ENCODE assay signal across 27 mouse cellular contexts in genomic region chr5:102465372-102465771, GRCm38 (mm10). TPM values are rescaled to one million over a fixed set of nuclear protein-coding genes. Genes with fewer than 3 reads are reported as not detected.
DNase-seq lines count a peak whose midpoint lies in the region; ATAC-seq and TF ChIP-seq lines count a peak whose summit lies in the region.
"Had no signal": no experiment of that assay in that cellular context is flagged by ENCODE, and none has a peak within 500 bp of the region (broad histone marks: within the 10 kb centered on the region; RNA-seq: fewer than 3 reads in every experiment).

No protein-coding gene starts in this region.

- no peak overlapping the region for H3K9ac ChIP-seq in intestine, embryonic 15.5 days
- H3K9ac ChIP-seq in intestine, embryonic 16.5 days (ENCODE audit: low read depth, low read length): no peak overlapping the region
- no peak overlapping the region for H3K9ac ChIP-seq in liver, postnatal 0 days (replicated peaks)
- H3K9ac ChIP-seq in stomach, embryonic 15.5 days: no peak overlapping the region
- H3K9ac ChIP-seq: forebrain, embryonic 13.5 days; heart, embryonic 12.5 days; heart, embryonic 15.5 days; hindbrain, embryonic 15.5 days had no signal

- TF ChIP-seq CTCF in liver, postnatal 0 days (IDR thresholded peaks at IDR 0.05; ENCODE audit: low read depth): no peak

- H3K27me3 ChIP-seq in intestine, embryonic 15.5 days (replicated peaks): no peaks in the 10 kb centered on the region
- H3K27me3 ChIP-seq in intestine, embryonic 16.5 days (replicated peaks; ENCODE audit: control insufficient read depth, insufficient read depth, low read length): no peaks in the 10 kb centered on the region
- H3K27me3 ChIP-seq in liver, postnatal 0 days (ENCODE audit: insufficient read depth, low read length): no peaks in the 10 kb centered on the region
- H3K27me3 ChIP-seq in stomach, embryonic 15.5 days (replicated peaks): no peaks in the 10 kb centered on the region
- H3K27me3 ChIP-seq in midbrain, embryonic 10.5 days (ENCODE audit: low read depth, poor library complexity, severe bottlenecking): no peaks in the 10 kb centered on the region
- H3K27me3 ChIP-seq: CH12.LX; forebrain, embryonic 13.5 days; heart, embryonic 12.5 days; heart, embryonic 15.5 days; hindbrain, embryonic 15.5 days had no signal

- 62% methylated on average over 2 of the region's 2 CpGs for WGBS in intestine, embryonic 15.5 days
- 59% methylated on average over 2 of the region's 2 CpGs for WGBS in intestine, embryonic 16.5 days
- 39% methylated on average over 2 of the region's 2 CpGs for WGBS in liver, postnatal 0 days (ENCODE audit: insufficient replicate concordance)
- WGBS in stomach, embryonic 15.5 days: 62% methylated on average over 2 of the region's 2 CpGs
- WGBS in midbrain, embryonic 10.5 days: 97% methylated on average over 2 of the region's 2 CpGs

- H3K9me3 ChIP-seq in intestine, embryonic 15.5 days: no peaks in the 10 kb centered on the region
- H3K9me3 ChIP-seq in intestine, embryonic 16.5 days (ENCODE audit: control insufficient read depth, low read length): no peaks in the 10 kb centered on the region
- no peaks in the 10 kb centered on the region for H3K9me3 ChIP-seq in liver, postnatal 0 days (ENCODE audit: low read length)
- no peaks in the 10 kb centered on the region for H3K9me3 ChIP-seq in stomach, embryonic 15.5 days
- H3K9me3 ChIP-seq in midbrain, embryonic 10.5 days (replicated peaks): no peaks in the 10 kb centered on the region
- H3K9me3 ChIP-seq: forebrain, embryonic 10.5 days; forebrain, embryonic 13.5 days; heart, embryonic 12.5 days; heart, embryonic 15.5 days; hindbrain, embryonic 15.5 days had no signal

- no peak overlapping the region for H3K4me3 ChIP-seq in intestine, embryonic 15.5 days (replicated peaks)
- no peak overlapping the region for H3K4me3 ChIP-seq in intestine, embryonic 16.5 days (ENCODE audit: low read length)
- no peak overlapping the region for H3K4me3 ChIP-seq in liver, postnatal 0 days (ENCODE audit: low read depth, low read length)
- no peak overlapping the region for H3K4me3 ChIP-seq in stomach, embryonic 15.5 days (replicated peaks)
- no peak overlapping the region for H3K4me3 ChIP-seq in midbrain, embryonic 10.5 days
- H3K4me3 ChIP-seq: forebrain, embryonic 10.5 days; forebrain, embryonic 13.5 days; gastrocnemius, adult 2 months; heart, embryonic 12.5 days; heart, embryonic 15.5 days; hindbrain, embryonic 15.5 days had no signal

- no peak for TF ChIP-seq EP300 in liver, postnatal 0 days (IDR thresholded peaks at IDR 0.05; ENCODE audit: low read depth)

- no peak overlapping the region for H3K27ac ChIP-seq in intestine, embryonic 15.5 days
- no peak overlapping the region for H3K27ac ChIP-seq in intestine, embryonic 16.5 days (ENCODE audit: low read length)
- no peak overlapping the region for H3K27ac ChIP-seq in liver, postnatal 0 days (ENCODE audit: low read depth)
- H3K27ac ChIP-seq in stomach, embryonic 15.5 days: peak overlapping the region; percentile 45; the same call in 1 of the 2 replicates
- H3K27ac ChIP-seq in midbrain, embryonic 10.5 days (replicated peaks): no peak overlapping the region
- H3K27ac ChIP-seq: forebrain, embryonic 10.5 days; forebrain, embryonic 13.5 days; gastrocnemius, adult 2 months; heart, embryonic 15.5 days; hindbrain, embryonic 15.5 days had no signal

- peak; percentile 15; the same call in 1 of the 2 replicates for ATAC-seq in intestine, embryonic 15.5 days
- no peak for ATAC-seq in intestine, embryonic 16.5 days
- peak; percentile 67 for ATAC-seq in liver, postnatal 0 days
- ATAC-seq in stomach, embryonic 15.5 days (ENCODE audit: insufficient read depth, low FRiP score, low read depth): peak; percentile 87
- ATAC-seq: forebrain, embryonic 13.5 days; forebrain, embryonic 16.5 days; Patski had no signal

- H3K4me2 ChIP-seq in intestine, embryonic 15.5 days (replicated peaks): no peak overlapping the region
- no peak overlapping the region for H3K4me2 ChIP-seq in intestine, embryonic 16.5 days (ENCODE audit: low read depth, low read length)
- H3K4me2 ChIP-seq in liver, postnatal 0 days (ENCODE audit: low read depth, low read length): no peak overlapping the region
- no peak overlapping the region for H3K4me2 ChIP-seq in stomach, embryonic 15.5 days
- H3K4me2 ChIP-seq: forebrain, embryonic 13.5 days; heart, embryonic 12.5 days; heart, embryonic 15.5 days; hindbrain, embryonic 15.5 days had no signal

- H3K36me3 ChIP-seq in intestine, embryonic 15.5 days: no peaks in the 10 kb centered on the region
- H3K36me3 ChIP-seq in intestine, embryonic 16.5 days (ENCODE audit: control insufficient read depth, insufficient read depth, low read length): no peaks in the 10 kb centered on the region
- H3K36me3 ChIP-seq in liver, postnatal 0 days (replicated peaks; ENCODE audit: insufficient read depth, low read length): no peaks in the 10 kb centered on the region
- H3K36me3 ChIP-seq in stomach, embryonic 15.5 days: no peaks in the 10 kb centered on the region
- no peaks in the 10 kb centered on the region for H3K36me3 ChIP-seq in midbrain, embryonic 10.5 days
- H3K36me3 ChIP-seq: forebrain, embryonic 10.5 days; G1E; heart, embryonic 12.5 days; heart, embryonic 15.5 days; hindbrain, embryonic 15.5 days had no signal

- DNase-seq in liver, postnatal 0 days: no peak
- DNase-seq in liver: no peak
- DNase-seq in urinary bladder, postnatal 36 days (ENCODE audit: low spot score in 2 of 2): no peak
- no peak for DNase-seq in midbrain, embryonic 10.5 days (ENCODE audit: low spot score)
- DNase-seq: adrenal gland, postnatal 10 days; adrenal gland, postnatal 36 days; B cell, adult 2 months; cerebellum, adult 18-20 months; cerebellum, adult 9-10 months; cerebellum, postnatal 14 days; gastrocnemius, adult 2 months; gastrocnemius, postnatal 14 days; heart, adult 18-20 months; heart, postnatal 14 days; heart, postnatal 4 days had no signal

- no peaks in the 10 kb centered on the region for H3K4me1 ChIP-seq in intestine, embryonic 15.5 days (replicated peaks)
- H3K4me1 ChIP-seq in intestine, embryonic 16.5 days (ENCODE audit: control insufficient read depth, insufficient read depth, low read length): no peaks in the 10 kb centered on the region
- H3K4me1 ChIP-seq in liver, postnatal 0 days (ENCODE audit: insufficient read depth): no peaks in the 10 kb centered on the region
- H3K4me1 ChIP-seq in stomach, embryonic 15.5 days: no peaks in the 10 kb centered on the region
- H3K4me1 ChIP-seq in midbrain, embryonic 10.5 days: no peaks in the 10 kb centered on the region
- H3K4me1 ChIP-seq: forebrain, embryonic 10.5 days; forebrain, embryonic 13.5 days; heart, embryonic 15.5 days; hindbrain, embryonic 15.5 days had no signal

RNA-seq across cellular contexts. Expression of gene Arhgap24, which starts 15.8 kb away (rescaled TPM):
- polyA plus RNA-seq in intestine, embryonic 15.5 days (2015; fragmentation: Nextera tagmentation; extraction: Ambion mirVana): 11.5 and 12.0 TPM in 2 replicates
- polyA plus RNA-seq in intestine, embryonic 16.5 days (2015; fragmentation: Nextera tagmentation; extraction: Ambion mirVana): 11.3 and 11.5 TPM in 2 replicates
- 3.2 and 3.3 TPM in 2 replicates for polyA plus RNA-seq in liver, postnatal 0 days (2015; fragmentation: Nextera tagmentation; extraction: Ambion mirVana)
- 22.9 and 23.1 TPM in 2 replicates for polyA plus RNA-seq in stomach, embryonic 15.5 days (2015; fragmentation: Nextera tagmentation; extraction: Ambion mirVana)
- polyA plus RNA-seq in midbrain, embryonic 10.5 days (2016; fragmentation: Nextera tagmentation; extraction: Ambion mirVana): 3.5 and 3.9 TPM in 2 replicates
- polyA plus RNA-seq: G1E had no signal
